Mouse (Mus musculus) gastrocnemius, postnatal 36 days (tissue): ENCODE measurements around the gene Acer3. TPM values are rescaled to one million over a fixed set of nuclear protein-coding genes. Genes with fewer than 3 reads are reported as not detected.

Experiments
- DNase-seq, 2 experiments: peaks; one replicate each; pipeline ENCODE4 v3.0.0; 2022
- intact Hi-C: fragments of 180-260 bp; cut with DNase I; formaldehyde crosslinking; loops from one replicate; pipeline ENCODE4 v1.15.1; 2025
- long read RNA-seq, 2 experiments: library from polyadenylated mRNA; stranded (forward); transcript quantifications; one replicate each; pipeline ENCODE4 v2.0.0; 2021
- total RNA-seq, 2 experiments: library from RNA; stranded (reverse); gene quantifications; 2 replicates each; pipeline ENCODE4 v1.2.3; 2021

The Acer3 gene
- total RNA-seq = 1 to 10 TPM; 4.9 to 5.3 TPM
- long read RNA-seq, experiment 1, full-length matches to known transcripts = 4 of 5 reads
- long read RNA-seq, experiment 1, partial matches to known transcripts = 0 of 5 reads
- long read RNA-seq, experiment 1, other reads (novel, unspliced or antisense) = 1 of 5 reads
- long read RNA-seq, experiment 2, full-length matches to known transcripts = 1 of 2 reads
- long read RNA-seq, experiment 2, partial matches to known transcripts = 0 of 2 reads
- long read RNA-seq, experiment 2, other reads (novel, unspliced or antisense) = 1 of 2 reads

DNA sequence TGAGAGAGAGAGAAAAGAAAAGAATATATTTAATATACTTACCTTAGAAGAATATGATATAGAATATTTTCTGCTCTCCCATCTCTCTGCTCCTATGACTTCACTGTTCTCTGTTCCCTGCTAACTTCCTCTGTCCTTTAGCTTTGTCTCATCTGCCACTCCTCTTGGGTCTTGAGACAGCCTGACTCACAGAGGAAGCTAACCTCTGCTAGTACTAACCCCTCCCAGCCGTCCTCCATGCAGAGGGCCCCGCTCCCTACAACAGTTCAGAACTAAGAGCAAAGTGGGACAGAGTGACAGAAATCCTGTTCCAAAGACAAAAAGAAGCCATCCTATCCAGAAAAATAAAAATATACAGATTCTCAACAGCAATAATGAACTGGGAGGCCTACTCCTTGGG is at the start of gene Acer3:
Gene Acer3 (minus strand): TSS at position 126 of the 400 bp plus-strand sequence.
- no peak for DNase-seq
- intact Hi-C loops = no loop called here

DNA sequence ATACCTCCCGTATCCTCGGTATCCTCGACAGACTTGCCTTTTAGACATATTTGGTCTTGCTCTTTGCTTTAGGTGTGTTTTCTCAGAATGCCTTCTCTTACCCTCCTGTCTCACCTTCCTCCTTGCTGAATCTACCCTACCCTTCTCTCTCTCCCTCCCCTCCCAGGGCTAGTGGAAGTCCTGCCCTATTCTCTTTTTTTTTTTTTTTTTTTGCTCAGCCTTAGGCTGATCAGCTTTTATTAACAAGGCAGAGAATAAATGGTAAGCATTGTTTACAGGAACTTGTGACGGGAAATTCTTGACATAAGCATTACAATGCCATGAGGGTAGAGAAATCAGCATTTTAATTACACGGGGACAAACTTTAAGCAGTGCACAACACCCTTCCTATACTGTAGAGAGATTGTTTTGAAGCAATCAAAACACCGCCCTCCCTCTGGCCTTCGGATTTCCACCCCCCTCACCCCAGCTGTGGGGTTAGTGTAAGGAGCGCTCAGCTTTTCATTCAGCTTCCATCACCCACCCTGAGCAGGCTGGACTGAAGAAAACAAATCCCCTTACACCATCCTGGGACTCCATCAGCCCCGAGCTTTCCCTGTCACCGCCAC is 48.9 kb upstream of the Acer3 start:
- no peak for DNase-seq
- intact Hi-C loops = no loop called here

DNA sequence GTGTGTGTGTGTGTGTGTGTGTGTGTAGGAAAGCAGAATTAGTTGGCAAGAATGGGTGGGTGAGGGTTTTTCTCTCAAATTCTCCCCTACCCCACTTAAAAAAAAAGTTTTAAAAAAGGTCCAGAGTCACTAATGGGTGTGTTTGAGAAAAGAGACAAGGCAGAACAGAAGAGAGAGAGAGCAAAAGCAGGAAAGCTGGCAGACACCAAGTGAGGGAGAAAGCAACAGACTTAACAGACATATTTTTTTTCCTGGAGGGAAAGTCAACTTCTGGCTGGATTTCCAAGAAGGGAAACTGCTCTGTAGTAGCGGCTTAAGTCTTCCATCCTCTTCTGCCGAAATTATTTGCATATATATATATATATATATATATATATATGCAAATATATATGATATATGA is 40.7 kb upstream of the Acer3 start:
- intact Hi-C loops = no loop called here
- DNase-seq = no peak

DNA sequence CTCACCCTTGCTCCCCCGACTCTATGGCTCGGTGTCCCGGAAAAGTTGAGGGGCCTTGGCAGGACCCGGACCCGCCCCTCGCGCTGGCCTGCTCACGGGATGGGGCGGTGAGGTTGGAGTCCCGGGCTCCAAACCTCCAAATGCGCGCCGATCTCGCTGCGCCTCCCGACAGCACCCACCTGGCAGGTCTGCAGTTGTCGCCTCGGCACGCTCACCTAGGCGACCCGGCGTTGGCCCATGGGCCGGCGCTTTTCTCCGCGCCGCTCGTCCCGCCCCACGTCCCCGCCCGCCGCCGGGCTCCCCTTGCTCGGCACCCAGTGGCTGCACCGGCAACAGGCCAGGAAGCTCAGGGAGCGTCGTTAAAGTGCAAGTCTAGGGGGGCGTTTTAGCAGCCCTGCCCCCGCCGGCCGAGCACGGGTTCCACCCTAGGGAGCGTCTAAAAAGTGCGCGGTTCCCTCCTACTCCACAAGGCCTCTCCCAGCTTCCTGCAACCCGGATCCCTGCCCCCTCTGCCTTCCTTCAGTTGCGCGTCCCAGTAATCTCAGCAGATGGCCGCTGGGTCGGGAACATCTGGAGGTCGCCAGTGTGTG is 40.1 kb upstream of the Acer3 start, which contains the start of gene Tsku:
Gene Tsku (minus strand): TSS at position 266 of the 590 bp plus-strand sequence.
- intact Hi-C loops = no loop called here
- DNase-seq = peak; percentile 82 to 88

DNA sequence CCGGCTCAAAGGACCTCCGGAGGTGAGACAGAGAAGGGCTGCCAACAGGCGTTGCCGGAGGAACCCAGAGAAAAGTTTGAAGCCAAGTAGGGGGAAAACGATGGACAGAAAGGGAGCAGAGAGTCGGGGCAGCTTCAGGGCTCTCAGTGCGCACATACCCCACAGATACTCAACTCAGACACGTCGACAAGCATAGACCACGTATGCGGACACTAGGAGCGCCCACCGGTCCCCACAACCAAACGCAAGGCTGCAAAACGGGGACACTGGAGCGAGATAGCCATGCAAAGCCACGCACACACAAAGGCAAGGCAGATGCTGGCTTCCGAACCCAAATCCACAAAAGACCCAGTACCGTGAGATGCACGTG is 39.6 kb upstream of the Acer3 start:
- intact Hi-C loops = no loop called here
- DNase-seq = no peak

DNA sequence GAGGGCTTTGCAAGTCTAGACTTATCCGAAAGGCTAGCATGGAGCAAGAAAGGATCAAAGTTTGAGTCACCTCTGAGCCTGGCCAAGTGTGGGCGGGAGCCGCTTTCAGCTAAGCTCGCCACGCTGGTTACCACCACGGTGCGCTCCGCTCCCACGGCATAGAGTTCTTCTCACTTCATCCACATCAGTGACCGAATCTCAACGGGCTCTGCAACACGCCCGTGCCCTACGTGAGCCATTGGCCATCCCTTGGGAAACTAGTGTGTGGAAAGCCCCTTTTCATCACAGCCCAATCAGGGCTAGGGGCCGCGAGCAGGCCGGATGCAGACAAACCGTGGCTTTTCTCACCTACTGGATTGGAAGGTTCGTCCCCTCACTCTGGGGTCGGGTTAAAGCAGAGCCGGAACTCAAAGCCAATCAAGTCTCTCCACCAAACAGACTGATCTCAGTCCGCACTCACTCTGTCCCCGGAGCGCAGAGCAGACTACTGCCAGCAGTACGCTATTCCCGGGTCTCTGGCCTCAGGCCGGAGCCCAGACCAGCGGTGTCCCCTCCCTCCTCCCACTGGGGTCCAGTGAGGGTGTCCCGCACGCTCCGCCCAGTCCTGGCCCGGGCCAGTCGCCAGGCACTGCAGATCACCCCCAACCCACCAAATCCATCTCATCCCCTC is 39.1 kb upstream of the Acer3 start:
- intact Hi-C loops = no loop called here
- DNase-seq = peak; percentile 46 to 52

DNA sequence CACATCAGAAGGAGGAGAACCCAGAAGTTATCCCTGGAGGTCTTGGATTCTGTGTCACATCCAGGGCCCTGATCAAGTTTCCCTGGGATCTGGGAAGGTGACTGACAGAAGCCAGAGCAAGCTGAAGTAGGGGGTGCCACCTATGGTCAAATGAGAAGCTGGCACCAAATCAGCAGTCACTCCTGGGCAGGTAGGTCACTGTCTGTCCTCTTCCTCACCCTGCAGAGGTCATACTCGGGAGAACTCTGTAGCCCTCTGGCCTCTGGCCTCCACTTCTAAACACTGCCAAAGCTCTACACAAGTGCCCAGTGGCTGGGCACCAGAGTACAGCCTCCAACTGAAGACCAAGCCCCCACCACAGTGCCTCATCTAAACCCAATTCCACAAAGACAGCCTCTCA is 37.0 kb upstream of the Acer3 start:
- intact Hi-C loops = no loop called here
- no peak for DNase-seq

DNA sequence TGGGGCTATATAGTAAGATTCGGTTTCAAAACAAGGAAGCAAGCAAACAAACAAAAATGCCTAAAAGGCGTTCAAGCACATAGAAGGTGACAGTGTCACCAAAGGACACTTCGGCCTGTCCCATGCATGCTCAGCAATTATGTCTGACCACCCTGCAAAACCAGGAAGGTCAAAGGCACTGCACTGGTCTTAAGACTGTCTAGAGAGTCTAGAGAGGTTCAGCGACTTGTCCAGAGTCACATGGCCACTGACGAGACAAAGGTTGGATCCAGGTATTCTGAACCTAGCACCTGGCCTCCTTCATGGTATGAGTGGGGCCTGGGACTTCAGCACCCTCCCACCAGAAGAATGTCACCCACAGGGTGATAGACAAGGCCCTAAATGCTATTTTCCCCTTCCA is 36.3 kb upstream of the Acer3 start:
- intact Hi-C loops = no loop called here
- DNase-seq = no peak

DNA sequence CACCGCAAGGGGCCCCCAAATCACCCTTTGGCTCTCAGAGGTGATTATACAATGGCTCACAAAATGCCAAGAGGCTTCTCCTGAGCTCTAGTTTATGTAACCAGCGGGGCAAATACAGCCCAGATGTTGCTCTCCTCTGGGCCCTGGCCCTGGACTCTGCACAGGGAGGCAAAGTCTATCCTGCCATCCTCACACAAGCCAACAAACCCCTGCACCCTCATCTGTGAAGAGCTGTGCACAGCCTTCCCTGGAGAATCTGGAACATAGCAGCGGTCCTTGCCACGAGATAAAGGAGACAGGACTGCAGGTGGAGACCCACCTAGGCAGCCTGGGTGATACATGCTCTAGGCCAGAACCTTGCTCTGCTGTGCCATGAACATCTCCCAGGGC is 33.9 kb upstream of the Acer3 start:
- no peak for DNase-seq
- intact Hi-C loops = no loop called here

DNA sequence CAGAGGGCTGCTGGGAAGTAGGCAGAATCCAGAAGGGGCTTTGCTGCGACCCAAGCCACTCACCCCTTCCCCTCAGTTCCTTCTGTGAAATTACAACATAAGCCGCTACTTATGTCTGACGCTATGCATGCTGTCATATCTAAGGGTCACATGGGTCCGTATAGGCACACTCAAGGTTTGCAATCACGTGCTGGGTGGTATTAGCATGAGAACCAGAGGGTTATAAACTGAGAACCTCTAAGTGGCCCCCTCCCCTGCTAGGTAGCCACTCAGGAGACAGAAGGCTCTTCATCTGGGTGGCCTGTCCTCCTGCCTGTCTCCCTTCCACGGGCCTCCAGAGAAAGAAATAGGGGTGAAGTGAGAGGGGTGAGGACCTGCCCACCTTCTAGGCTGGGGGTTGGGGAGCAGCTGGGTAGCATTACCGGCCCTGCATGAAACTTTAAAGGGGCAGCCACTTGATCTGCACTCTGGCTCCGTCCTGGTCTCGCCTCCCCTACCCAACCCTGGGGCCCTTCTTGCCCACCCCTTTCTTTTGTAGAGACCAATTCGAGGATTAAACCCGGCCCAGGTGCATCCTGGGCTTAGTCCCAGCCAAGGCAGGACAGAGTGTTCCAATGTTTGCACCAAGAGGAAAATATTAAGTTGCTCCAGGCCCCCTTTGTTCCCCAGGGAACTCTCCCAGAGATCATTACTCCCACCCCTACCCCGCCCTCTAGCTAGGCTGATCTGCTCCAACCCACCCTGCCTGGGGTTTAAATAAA is 33.3 kb upstream of the Acer3 start:
- DNase-seq = peak in 1 of 2 experiments; percentile 16
- intact Hi-C loops = no loop called here

DNA sequence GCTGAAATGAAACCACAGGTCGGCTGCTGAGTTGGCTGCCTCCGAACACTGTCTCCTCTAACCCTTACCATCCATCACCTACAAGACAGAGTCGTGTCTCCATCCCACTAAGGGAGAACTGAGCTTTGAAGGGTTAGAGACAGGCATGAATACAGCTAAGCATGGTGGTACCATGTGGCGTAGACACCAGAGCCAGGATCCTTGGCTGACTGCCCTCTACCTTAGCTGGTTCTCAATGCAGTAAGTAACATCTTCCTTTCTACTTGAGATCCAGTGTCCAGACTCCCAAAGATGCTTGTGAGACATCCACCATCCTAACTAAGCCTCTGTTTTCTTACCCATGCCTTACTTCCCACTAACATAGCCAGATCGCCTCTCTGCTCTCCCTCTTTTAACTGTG is 32.6 kb upstream of the Acer3 start:
- intact Hi-C loops = no loop called here
- no peak for DNase-seq

DNA sequence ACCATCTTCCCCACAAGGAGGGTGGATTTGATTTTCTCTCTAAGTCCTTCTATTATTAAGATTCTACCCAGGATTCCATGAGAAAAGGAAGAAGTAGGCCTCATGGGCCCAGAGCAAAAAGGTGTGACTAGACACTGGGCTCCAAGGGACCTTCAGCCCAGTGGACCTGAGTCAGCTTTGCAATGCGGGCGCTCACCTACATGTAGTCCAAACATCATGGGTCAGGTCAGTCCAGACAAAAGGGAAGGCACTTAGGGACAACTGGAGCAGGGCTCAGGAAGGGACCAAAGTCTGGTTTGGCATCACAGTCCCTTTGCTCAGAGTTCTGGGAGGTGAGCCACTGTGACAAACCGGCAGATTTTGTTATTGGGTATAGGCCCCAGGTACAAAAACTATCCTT is 30.5 kb upstream of the Acer3 start:
- intact Hi-C loops = no loop called here
- no peak for DNase-seq

DNA sequence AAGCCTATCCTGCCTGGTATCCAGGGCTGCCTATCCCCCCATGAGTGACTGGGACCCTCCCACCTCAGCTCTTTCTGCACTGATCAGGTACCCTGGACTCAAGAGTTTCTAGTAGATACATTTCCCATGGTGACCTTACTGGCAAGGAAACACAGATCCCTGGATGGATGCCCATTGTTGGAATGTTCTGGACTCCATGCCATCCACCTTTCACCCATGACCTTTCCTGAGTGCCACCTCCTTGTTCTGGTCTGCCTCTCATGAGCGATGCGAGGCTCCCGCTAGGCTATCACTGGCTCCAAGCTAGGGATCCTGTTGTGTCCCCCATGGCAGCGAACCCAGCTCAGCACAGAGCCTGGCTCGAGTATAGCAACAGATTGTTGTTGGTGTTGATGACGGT is 28.8 kb upstream of the Acer3 start:
- no peak for DNase-seq
- intact Hi-C loops = loop anchor here (2.0 kb wide), 1 partner anchor 81 kb away; no protein-coding TSS in a partner anchor

DNA sequence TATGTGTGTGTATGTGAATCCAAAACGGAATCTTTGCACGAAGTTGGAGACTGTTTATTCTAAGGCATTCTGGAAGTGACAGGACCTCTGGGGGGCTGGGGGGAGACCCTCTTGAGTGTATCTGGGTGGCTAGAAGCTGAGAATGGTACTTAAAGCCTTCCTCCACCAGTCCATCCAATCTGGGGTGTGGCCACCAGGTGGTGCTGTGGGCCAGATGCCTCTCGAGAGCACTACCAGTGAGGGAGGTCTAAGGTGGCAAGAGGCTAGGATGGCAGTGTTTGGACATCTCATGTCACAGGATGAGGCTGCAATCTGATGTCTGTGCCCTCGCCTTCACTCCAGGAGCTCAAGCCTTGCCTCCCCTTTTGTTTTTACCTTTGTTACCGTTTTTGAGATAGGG is 28.1 kb upstream of the Acer3 start:
- peak; percentile 81 to 83 for DNase-seq
- intact Hi-C loops = loop anchor here (2.0 kb wide), 1 partner anchor 82 kb away; no protein-coding TSS in a partner anchor

DNA sequence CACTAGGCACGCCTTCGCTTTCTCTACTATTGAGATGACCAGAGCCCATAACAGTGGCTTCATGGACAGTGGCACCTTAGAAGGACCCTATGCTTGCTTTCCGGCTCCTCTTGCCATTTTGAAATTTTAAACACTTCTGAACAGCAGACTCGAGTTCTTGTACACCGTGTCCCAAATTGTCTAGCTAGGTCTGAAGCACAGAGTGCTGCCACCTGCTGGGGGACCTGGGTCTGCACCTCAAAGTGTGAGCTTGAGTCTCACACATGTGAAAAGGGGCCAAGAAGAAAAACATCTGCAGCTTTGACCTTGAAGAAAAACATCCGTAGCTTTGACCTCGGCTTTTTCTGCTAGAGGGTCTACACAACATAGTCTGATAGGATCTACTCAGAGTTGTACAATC is 27.0 kb upstream of the Acer3 start:
- peak; percentile 46 to 58 for DNase-seq
- intact Hi-C loops = loop anchor here (2.0 kb wide), 1 partner anchor 83 kb away; no protein-coding TSS in a partner anchor

DNA sequence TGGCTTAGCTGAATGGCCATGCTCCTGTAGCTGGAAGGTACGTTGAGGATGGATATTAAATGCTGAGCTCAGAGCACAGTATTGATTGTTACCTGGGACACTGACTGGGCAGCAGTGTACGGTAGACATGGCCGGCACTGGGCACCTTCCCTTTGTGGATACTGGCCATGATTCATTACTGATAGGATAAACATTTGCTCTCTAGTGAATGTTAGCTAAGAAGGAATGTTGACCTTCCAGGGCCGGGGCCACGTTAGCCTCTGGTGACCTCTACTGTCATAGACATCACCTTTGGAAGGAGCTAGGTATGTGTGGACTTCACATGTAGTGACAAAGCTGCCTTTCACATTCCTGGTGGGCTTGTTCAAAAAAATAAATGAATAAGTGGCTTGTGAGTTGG is 26.5 kb upstream of the Acer3 start:
- intact Hi-C loops = no loop called here

DNA sequence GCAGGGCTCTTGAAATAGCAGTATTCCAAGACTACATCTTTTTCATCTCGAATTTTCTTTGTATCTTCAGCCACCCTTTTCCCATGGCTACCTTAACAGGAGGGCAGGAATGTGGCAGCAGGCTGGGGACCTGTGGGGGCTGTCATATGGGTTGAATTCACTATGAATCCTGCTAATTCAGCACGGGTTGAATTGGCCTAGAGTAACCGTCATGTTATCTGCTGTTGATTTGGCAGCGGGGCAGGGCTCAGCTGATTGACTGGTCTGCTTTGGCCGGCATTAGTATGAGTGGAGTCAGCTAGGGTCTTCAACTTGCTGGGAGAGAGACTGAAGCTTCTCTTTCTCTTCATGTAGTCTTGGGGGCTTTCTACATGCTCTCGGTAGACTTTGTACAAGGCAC is 24.0 kb upstream of the Acer3 start:
- DNase-seq = no peak
- intact Hi-C loops = no loop called here

More for the DNA sequence above, 26.5 kb upstream of the Acer3 start:
- no peak for DNase-seq

DNA sequence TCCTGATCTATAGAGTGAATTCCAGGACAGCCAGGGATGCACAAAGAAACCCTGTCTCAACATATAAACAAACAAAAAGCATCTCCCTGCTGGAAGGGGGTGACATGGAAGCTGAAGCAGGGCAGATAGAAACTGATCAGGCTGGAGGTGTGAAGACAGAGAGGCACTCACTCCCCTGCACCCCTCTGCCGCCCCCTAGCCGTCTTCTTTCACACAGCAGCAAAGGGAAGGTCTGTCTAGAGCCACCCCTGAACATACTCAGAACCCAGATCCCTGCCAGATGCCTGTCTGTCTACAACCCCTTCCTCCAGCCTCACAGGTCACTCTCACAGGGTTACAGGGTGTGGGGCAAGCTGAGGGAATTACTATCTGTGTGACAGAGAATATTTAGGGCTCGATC is 23.4 kb upstream of the Acer3 start:
- intact Hi-C loops = loop anchor here (5.0 kb wide), 2 partner anchors 57 to 187 kb away; no protein-coding TSS in a partner anchor
- DNase-seq = no peak

DNA sequence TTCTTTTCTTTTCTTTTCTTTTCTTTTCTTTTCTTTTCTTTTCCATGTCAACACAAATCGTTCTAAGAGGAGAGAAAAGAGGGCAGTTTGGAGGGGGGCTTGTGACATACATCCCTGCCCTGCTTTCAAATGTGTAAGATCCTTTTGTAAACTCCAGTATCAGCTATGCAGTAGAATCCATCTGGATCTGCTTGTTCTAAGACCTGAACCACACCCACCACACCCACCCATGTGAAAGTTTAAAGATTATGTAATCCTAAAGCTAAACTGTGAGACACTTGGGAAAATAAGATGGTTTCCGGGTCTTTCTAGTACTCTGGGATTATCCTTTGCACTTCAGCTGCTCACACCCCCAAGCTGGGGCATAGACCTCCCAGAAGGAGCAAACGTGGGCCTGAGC is 21.2 kb upstream of the Acer3 start:
- no peak for DNase-seq
- intact Hi-C loops = loop anchor here (5.0 kb wide), 2 partner anchors 55 to 185 kb away; no protein-coding TSS in a partner anchor

DNA sequence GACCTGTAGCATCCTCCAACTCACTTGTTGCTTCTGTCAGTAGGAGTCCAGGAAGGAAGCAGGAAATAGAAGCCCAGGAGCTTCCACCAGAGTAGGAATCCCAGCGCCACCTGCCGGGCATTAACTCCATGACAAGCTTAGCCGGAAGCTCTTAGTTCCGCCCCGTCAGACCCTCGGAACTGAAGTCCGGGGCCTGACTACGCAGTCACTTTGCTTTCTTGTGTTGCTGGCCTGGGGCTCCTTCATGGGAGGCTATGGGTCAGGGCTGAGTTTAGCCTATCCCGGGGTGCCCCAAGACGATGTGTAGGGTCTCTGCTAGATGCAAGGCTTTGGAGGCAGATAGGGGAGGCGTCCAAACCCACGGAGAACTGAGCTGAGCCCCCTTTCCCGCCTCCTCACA is 20.5 kb upstream of the Acer3 start:
- intact Hi-C loops = loop anchor here (2.0 to 5.0 kb wide), 3 partner anchors 54 to 184 kb away; no protein-coding TSS in a partner anchor
- peak; percentile 84 to 85 for DNase-seq
